Mouse (Mus musculus): ENCODE measurements around the gene Arhgdib.

DNA sequence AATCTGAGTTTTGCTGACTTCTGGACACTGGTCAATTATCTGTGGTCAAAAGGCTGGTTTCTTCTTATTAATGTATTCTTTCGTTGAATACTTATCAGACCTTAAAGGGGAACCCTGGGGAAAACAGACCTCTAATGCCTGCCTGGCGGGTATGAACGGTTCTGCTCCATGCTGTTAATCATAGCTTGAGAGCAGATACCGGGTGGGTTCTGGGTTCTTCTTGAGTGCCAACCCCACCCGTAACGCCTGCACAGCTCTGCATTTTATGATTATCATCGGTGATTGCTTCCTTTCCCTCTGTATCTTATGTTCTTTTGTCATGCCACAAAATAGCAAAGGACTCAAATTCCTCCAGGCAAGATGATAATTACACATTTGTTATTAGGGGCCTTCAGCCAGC, 7.6 kb downstream of the Arhgdib start:
- TF ChIP-seq CTCF (IDR thresholded peaks at IDR 0.05; ENCODE audit: borderline replicate concordance, control insufficient read depth, extremely low read depth, insufficient read depth, low read length, poor library complexity) = no peak
- no peak for TF ChIP-seq POLR2A (IDR thresholded peaks at IDR 0.05; ENCODE audit: control insufficient read depth, extremely low read depth, insufficient read depth, low read length, poor library complexity)
